Mouse (Mus musculus): Measurements from ENCODE around the gene Cep250. TPM values are rescaled to one million over a fixed set of nuclear protein-coding genes. Genes with fewer than 3 reads are reported as not detected.

The Cep250 gene
- polyA plus RNA-seq, 1 experiment from 2014 or later: 23.1 TPM

DNA sequence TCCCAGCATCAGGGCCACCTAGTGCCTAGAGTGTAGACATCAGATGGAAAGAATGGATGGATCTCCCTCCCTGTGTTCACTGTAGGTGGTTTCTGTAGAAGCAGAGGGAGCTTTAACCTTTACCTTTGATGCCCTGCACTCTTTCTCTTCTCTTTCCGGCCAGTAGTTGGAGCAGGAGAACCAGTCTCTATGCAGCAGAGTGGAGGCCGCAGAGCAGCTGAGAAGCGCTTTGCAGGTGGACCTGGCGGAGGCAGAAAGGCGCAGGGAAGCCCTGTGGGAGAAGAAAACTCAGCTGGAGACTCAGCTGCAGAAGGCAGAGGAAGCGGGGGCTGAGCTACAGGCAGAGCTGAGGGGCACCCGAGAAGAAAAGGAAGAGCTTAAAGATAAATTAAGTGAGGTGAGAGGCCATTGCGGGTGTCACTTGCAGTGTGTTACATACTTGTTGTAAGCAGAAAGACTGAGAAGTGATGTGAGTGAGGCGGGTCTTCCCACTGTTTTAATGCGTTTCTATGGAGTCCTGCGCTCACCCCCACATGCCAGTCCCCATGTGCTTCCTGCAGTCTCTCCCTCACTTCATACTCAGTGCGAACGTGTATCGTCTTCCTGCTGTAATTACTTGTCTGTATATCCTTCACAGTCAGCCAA lies 18.0 kb downstream of the Cep250 start:
- Histone ChIP-seq H3K4me3 (no peak overlapping the region), H3K27ac (no peak overlapping the region), H3K4me1 (no peaks in the 10 kb centered on the region), H3K27me3 (no peaks in the 10 kb centered on the region), H3K36me3 (ENCODE audit: poor library complexity, severe bottlenecking) (peaks cover 94% of the 10 kb centered on the region), H3K4me2 (no peak overlapping the region), H3K9ac (no peak overlapping the region), H3K9me3 (replicated peaks) (no peaks in the 10 kb centered on the region)
- WGBS: 81% methylated on average over 14 of the region's 14 CpGs
- no peak for ATAC-seq

DNA sequence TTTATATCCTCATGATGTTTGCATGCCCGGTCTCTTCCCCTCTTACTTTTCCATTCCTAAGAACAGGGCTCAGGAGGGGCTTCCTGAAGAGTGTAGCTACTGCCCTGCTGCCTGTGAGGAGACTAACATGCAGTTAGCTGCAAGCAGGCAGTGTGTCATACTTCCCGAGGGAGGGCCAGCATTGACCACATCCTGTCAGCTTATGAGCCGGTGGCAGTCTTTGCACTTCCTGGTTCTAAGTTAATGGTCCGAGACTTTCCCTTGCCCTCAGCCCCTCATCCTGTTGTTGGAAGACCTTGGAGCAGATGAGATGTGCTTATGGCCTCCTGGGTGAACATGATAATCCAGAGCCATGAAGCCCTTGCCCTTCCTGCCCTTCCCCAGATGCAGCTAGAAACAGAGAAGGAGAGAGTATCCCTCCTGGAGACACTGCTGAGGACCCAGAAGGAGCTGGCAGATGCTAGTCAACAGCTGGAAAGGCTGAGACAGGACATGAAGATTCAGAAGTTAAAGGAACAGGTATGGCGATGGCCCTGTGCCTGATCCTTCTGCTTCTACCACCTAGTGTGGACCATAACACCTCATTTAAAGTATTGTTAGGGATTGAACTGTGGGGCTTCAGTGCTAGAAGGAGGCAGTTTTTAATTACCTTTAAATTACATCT lies 23.2 kb downstream of the Cep250 start:
- WGBS: 89% methylated on average over 5 of the region's 5 CpGs
- Histone ChIP-seq H3K4me1 (no peaks in the 10 kb centered on the region), H3K9ac (no peak overlapping the region), H3K36me3 (ENCODE audit: poor library complexity, severe bottlenecking) (peaks cover 96% of the 10 kb centered on the region), H3K27me3 (no peaks in the 10 kb centered on the region), H3K4me2 (no peak overlapping the region), H3K9me3 (replicated peaks) (no peaks in the 10 kb centered on the region), H3K27ac (no peak overlapping the region), H3K4me3 (no peak overlapping the region)
- ATAC-seq: no peak

DNA sequence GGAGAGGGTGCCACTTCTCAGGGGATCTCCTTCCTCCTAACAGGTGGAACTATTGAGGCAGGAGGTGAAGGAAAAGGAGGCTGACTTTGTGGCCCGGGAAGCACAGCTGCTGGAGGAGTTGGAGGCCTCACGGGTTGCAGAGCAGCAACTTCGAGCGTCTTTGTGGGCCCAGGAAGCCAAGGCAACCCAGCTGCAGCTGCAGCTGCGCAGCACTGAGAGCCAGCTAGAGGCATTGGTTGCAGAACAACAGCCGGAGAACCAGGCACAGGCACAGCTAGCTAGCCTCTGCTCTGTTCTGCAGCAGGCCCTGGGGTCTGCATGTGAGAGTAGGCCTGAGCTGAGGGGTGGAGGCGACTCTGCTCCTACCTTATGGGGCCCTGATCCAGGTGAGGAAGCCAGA lies 29.5 kb downstream of the Cep250 start:
- no peak for ATAC-seq

DNA sequence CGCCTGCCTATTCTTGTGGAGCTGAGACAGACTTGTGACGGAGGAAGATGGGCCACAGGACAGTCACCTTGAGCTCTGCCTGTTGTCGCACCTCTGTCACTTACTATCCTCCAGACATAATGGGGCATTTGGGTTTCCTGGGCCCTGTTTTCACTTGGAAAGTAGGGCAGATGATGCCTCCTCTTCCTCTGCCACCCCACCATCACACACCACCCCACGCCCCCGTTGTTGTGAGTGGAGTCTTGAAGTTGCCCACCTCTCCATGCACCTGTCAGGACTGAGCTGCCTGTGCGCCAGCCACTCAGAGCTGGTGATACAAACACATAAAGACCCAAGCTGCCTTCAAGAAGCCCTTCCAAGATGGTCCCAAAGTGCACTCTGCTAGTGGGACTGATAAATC lies 30.9 kb downstream of the Cep250 start:
- no peak overlapping the region for H3K4me2 ChIP-seq
- no peaks in the 10 kb centered on the region for H3K4me1 ChIP-seq
- H3K4me3 ChIP-seq: no peak overlapping the region
- no peak overlapping the region for H3K9ac ChIP-seq
- peaks cover 100% of the 10 kb centered on the region for H3K36me3 ChIP-seq (ENCODE audit: poor library complexity, severe bottlenecking)
- ATAC-seq: no peak
- H3K27me3 ChIP-seq: no peaks in the 10 kb centered on the region
- 100% methylated on average over 6 of the region's 6 CpGs for WGBS
- H3K9me3 ChIP-seq (replicated peaks): no peaks in the 10 kb centered on the region
- no peak overlapping the region for H3K27ac ChIP-seq

More for the DNA sequence above, 29.5 kb downstream of the Cep250 start:
- Histone ChIP-seq H3K36me3 (ENCODE audit: poor library complexity, severe bottlenecking) (peaks cover 100% of the 10 kb centered on the region), H3K4me1 (no peaks in the 10 kb centered on the region), H3K9me3 (replicated peaks) (no peaks in the 10 kb centered on the region), H3K27ac (no peak overlapping the region), H3K4me3 (no peak overlapping the region), H3K4me2 (no peak overlapping the region), H3K9ac (no peak overlapping the region), H3K27me3 (no peaks in the 10 kb centered on the region)
- 91% methylated on average over 7 of the region's 7 CpGs for whole genome bisulfite sequencing

DNA sequence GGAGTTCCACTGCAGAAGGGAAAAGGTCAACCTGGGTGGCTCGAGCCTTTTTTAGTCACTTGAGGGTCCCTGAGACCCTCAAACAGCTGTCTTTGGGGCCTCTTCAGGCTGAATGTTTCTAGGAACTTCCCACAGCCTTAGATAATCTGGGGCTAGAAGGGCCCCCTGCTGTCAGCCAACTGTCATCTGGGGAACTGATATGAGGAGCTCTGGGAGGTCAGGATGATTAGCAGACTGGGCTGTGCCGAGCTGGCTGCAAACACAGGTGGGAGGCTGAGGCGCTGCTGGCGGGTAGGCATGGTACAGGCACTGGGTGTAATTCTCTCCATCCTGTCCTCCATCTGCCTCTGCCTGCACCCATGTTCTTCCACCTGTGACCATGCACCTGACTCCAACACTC lies 32.8 kb downstream of the Cep250 start:
- WGBS: 73% methylated on average over 4 of the region's 4 CpGs
- H3K9me3 ChIP-seq (replicated peaks): no peaks in the 10 kb centered on the region
- H3K36me3 ChIP-seq (ENCODE audit: poor library complexity, severe bottlenecking): peaks cover 100% of the 10 kb centered on the region
- no peak overlapping the region for H3K27ac ChIP-seq
- H3K9ac ChIP-seq: no peak overlapping the region
- no peak overlapping the region for H3K4me3 ChIP-seq
- H3K4me1 ChIP-seq: no peaks in the 10 kb centered on the region
- H3K4me2 ChIP-seq: no peak overlapping the region
- ATAC-seq: no peak
- H3K27me3 ChIP-seq: no peaks in the 10 kb centered on the region

DNA sequence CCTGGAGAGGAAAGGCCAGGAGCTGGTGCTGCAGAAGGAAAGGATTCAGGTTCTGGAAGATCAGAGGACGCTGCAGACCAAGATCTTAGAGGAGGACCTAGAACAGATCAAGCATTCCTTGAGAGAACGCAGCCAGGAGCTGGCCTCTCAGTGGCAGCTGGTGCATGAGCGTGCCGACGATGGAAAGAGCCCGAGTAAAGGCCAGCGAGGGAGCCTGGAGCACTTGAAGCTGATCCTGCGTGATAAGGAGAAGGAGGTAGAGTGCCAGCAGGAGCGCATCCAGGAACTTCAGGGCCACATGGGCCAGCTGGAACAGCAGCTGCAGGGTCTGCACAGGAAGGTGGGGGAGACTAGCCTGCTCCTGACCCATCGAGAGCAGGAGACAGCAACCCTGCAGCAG lies 34.9 kb downstream of the Cep250 start:
- Histone ChIP-seq H3K4me2 (no peak overlapping the region), H3K36me3 (ENCODE audit: poor library complexity, severe bottlenecking) (peaks cover 100% of the 10 kb centered on the region), H3K4me3 (no peak overlapping the region), H3K9me3 (replicated peaks) (no peaks in the 10 kb centered on the region), H3K27me3 (no peaks in the 10 kb centered on the region), H3K27ac (no peak overlapping the region), H3K9ac (no peak overlapping the region), H3K4me1 (no peaks in the 10 kb centered on the region)
- 91% methylated on average over 10 of the region's 10 CpGs for WGBS
- ATAC-seq: no peak

DNA sequence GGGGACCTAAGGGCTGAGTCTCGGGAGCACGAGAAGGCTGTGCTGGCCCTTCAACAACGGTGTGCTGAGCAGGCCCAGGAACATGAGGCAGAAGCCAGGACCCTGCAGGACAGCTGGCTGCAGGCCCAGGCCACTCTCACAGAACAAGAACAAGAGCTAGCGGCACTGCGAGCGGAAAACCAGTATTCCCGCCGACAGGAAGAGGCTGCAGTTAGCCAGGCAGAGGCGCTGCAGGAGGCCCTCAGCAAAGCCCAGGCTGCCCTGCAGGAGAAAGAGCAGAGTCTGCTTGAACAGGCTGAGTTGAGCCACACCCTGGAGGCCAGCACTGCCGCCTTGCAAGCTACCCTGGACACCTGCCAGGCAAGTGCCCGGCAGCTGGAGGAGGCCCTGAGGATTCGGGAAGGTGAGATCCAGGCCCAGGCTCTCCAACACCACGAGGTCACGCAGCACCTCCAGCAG lies 35.6 kb downstream of the Cep250 start:
- Histone ChIP-seq H3K27me3 (no peaks in the 10 kb centered on the region), H3K9me3 (replicated peaks) (no peaks in the 10 kb centered on the region), H3K27ac (no peak overlapping the region), H3K36me3 (ENCODE audit: poor library complexity, severe bottlenecking) (peaks cover 100% of the 10 kb centered on the region), H3K9ac (no peak overlapping the region), H3K4me3 (no peak overlapping the region), H3K4me2 (no peak overlapping the region), H3K4me1 (no peaks in the 10 kb centered on the region)
- no peak for ATAC-seq
- WGBS: 81% methylated on average over 14 of the region's 14 CpGs

DNA sequence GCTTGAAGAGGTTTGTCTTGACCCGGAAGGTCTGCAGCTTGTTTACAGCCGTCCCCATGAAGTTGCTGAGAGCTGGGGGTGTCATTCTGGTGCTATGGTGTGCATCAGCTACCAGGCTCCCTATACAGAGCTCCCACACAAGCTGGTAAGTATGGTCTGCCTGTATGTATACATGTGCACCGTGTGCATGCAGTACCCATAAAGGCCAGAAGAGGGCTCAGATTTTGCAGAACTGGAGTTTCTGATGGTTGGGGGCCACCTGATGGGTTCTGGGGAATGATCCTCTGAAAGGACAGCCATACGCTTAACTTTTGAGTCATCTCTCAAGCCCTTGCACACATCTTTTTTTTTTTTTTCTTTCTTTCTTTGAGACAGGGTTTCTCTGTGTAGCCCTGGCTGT lies 49.1 kb downstream of the Cep250 start:
- no peak overlapping the region for H3K4me2 ChIP-seq
- no peak for ATAC-seq
- no peak overlapping the region for H3K27ac ChIP-seq
- peaks cover 19% of the 10 kb centered on the region for H3K36me3 ChIP-seq (ENCODE audit: poor library complexity, severe bottlenecking)
- WGBS: 89% methylated on average over 4 of the region's 4 CpGs
- no peak overlapping the region for H3K4me3 ChIP-seq
- H3K9ac ChIP-seq: no peak overlapping the region
- H3K27me3 ChIP-seq: no peaks in the 10 kb centered on the region
- H3K4me1 ChIP-seq: peaks cover 10% of the 10 kb centered on the region
- H3K9me3 ChIP-seq (replicated peaks): no peaks in the 10 kb centered on the region

DNA sequence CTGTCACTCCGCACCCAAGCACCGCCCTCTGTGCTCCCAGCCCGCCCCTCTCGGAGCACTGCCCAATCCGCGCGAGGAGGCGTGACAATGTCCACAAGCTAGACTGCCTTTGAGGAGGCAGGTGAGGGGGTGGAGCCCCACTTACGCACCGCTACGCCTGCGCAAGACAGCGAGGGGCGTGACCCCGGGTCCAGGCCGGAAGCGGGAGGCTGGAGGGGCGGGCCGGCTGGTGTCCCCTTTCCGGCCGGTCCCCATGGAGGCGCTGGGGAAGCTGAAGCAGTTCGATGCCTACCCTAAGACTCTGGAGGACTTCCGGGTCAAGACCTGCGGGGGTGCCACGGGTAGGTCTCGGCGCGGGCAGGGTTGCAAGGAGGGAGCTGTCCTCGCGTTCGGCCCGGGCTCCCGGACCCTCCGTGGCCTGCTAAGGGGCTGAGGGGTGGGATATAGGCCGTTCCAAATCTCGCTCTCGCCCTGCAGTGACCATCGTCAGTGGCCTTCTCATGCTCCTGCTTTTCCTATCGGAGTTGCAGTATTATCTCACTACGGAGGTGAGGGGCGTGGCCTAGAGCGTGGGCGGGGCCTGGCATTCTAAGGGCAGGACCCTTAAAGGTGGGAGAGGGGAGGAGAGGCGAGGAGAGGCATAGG lies 51.8 kb downstream of the Cep250 start, which contains the start of the genes 6430550D23Rik and Ergic3:
6430550D23Rik (minus strand) TSS at position 90 of the 645 bp plus-strand sequence.
Ergic3 (plus strand) TSS at position 158 of the 645 bp plus-strand sequence.
- Histone ChIP-seq H3K27me3 (no peaks in the 10 kb centered on the region), H3K27ac (peak within 1 kb of the TSS; percentile 55), H3K4me2 (peak within 1 kb of the TSS; percentile 77), H3K36me3 (ENCODE audit: poor library complexity, severe bottlenecking) (peaks cover 38% of the 10 kb centered on the region), H3K4me3 (peak within 1 kb of the TSS; percentile 64), H3K9ac (peak within 1 kb of the TSS; percentile 79), H3K9me3 (replicated peaks) (no peaks in the 10 kb centered on the region), H3K4me1 (peaks cover 10% of the 10 kb centered on the region)
- peak; percentile 99 for ATAC-seq
- WGBS: under 1% methylated on average over 39 of the region's 45 CpGs

DNA sequence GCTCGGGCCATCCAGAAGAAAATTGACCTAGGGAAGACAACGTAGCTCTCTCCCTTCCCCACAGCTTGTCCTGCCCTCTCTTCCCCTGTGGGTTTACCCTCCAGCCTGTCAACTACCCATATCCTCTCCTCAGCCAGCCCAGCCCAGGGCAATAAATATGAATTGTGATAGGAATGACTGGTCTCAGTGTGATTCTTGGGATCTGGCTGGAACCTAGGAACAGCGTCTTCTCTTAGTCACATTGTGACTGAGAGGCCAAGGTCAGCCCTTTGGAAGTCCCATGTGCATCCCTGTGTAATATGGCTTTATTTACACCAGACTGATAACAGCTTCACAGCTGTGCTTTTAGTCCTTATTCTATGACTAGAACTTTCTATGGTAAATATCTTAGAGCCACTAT lies 61.8 kb downstream of the Cep250 start:
- H3K4me1 ChIP-seq: no peaks in the 10 kb centered on the region
- no peak overlapping the region for H3K4me3 ChIP-seq
- no peaks in the 10 kb centered on the region for H3K27me3 ChIP-seq
- WGBS: 93% methylated on average over 3 of the region's 3 CpGs
- H3K4me2 ChIP-seq: no peak overlapping the region
- H3K27ac ChIP-seq: no peak overlapping the region
- H3K36me3 ChIP-seq (ENCODE audit: poor library complexity, severe bottlenecking): peaks cover 75% of the 10 kb centered on the region
- ATAC-seq: no peak
- H3K9ac ChIP-seq: no peak overlapping the region
- H3K9me3 ChIP-seq (replicated peaks): no peaks in the 10 kb centered on the region

DNA sequence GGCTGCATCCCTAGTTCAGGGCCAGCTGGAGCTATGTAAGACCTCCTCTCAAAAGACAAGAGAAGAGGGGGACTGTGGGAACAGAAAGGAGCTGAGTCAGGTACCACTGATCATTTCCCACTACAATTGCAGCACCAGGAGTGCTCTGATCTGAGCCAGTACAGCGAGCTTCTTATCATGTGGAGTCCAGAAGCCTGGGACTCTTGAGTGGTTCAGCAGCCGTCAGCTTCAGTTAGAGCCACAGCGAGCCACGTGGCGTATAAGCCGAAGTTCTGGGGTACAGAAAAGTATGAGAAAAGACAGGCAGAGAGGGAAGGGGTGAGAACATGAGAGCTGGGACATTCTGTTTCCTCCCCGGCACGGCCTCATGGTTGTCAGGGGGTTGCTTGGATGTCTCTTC lies 65.0 kb downstream of the Cep250 start:
- 91% methylated on average over 8 of the region's 8 CpGs for WGBS
- H3K4me2 ChIP-seq: no peak overlapping the region
- no peaks in the 10 kb centered on the region for H3K9me3 ChIP-seq (replicated peaks)
- H3K4me1 ChIP-seq: no peaks in the 10 kb centered on the region
- peaks cover 43% of the 10 kb centered on the region for H3K36me3 ChIP-seq (ENCODE audit: poor library complexity, severe bottlenecking)
- H3K27ac ChIP-seq: no peak overlapping the region
- H3K27me3 ChIP-seq: no peaks in the 10 kb centered on the region
- no peak overlapping the region for H3K4me3 ChIP-seq
- ATAC-seq: no peak
- H3K9ac ChIP-seq: no peak overlapping the region

DNA sequence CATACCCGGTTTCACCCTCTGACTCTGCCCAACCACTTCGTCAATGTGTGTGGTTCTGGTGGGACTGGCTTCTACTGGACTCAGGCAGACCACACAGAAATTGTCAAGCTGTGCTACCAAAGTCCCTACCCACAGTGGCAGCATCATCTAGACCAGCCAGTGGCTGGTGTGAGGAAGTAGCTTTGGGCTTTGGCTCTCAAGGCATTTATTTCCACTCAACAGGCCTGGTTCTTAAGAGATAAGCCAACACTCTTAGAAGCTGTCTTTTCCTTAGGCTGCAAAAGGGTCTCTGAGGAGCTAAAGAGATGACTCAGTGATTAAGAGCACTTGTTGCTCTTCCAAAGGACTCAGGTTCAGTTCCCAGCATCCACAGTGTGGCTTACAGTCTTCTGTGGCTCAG lies 65.5 kb downstream of the Cep250 start:
- Histone ChIP-seq H3K36me3 (ENCODE audit: poor library complexity, severe bottlenecking) (peaks cover 38% of the 10 kb centered on the region), H3K27ac (no peak overlapping the region), H3K27me3 (no peaks in the 10 kb centered on the region), H3K4me2 (no peak overlapping the region), H3K9ac (no peak overlapping the region), H3K4me3 (no peak overlapping the region), H3K9me3 (replicated peaks) (no peaks in the 10 kb centered on the region), H3K4me1 (no peaks in the 10 kb centered on the region)
- WGBS: 94% methylated on average over 2 of the region's 2 CpGs
- no peak for ATAC-seq
